Mouse (Mus musculus) retina, postnatal 7 days (tissue): ENCODE data around the gene Srrm1.
A peak's percentile ranks its signal among the peaks of the same experiment; 100 is the strongest.
"Not testable (repeated sequence)": the region's sequence is repeated elsewhere in the genome, so short reads cannot be mapped to it uniquely, and the experiment has no call there.

ENCODE experiments used
- DNase-seq: peaks from one replicate; pipeline ENCODE4 v3.0.0-alpha.2; 2012; ENCODE audit warnings: low read depth, low spot score

Srrm1 gene

GRCm38 (mm10) chr4:135353066-135353793 is at the start of gene Srrm1:
Gene Srrm1, minus strand, starts transcription at chr4:135353321.
- DNase-seq, result peak; percentile 96

DNA sequence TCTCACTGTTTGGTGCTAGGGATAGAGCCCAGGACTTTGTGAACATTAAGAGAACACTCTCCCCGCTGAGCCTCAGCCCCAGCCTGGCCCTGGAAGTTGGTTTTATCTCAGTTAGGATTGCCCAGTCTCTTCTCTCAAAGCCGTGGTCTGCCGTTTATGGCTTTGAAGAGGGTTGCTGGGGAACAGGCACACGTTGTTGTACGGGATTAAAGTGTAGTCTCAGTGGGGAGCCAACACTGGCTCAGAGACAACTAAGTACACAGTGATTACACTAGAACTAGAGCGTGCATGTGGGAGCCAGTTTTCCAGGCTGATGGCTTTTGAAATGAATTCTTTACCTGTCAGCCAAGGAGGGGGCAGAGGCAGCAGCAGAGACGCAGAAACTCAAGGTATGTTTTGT is 48.8 kb upstream of the Srrm1 start:
- no peak for DNase-seq

GRCm38 (mm10) chr4:135397991-135398390 is 44.9 kb upstream of the Srrm1 start, which contains the start of gene Ncmap:
Gene Ncmap, minus strand, starts transcription at chr4:135398227.
- no peak for DNase-seq

DNA sequence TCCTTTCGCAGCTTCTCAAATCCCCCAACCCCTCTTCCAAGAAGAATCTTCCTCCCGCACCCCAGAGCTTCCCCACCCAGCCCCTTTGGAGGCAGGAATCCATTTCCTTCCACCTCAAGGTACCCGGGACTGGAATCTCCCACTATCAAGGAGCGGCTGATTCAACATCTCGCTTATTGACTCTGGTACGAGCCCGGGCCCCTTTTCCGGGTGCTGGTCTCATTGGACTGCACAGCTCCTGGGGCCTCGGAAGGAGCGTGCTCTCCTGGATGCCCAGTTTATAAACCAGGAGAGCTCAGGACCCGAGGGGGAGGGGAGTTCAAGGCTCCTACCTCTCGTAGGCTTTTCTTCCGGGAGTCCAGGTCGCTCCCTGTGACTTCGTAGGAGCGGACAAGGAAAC is 44.4 kb upstream of the Srrm1 start:
- DNase-seq, result no peak

DNA sequence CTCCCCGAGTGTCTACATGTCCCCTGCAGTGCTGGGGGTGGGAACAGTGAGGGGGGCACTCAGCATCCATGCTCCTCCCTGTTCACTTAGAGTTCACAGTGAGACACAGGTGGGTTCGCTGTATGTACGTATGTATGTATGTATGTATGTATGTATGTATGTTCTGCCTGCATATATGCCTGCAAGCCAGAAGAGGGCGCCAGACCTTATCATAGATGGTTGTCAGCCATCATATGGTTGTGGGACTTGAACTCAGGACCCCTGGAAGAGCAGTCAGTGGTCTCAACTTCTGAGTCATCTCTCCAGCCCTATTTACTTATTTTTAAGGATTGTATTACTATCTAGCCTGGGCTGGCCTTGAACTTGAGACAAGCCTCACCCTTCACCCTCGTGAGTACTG is 43.2 kb upstream of the Srrm1 start:
- DNase-seq, result no peak

DNA sequence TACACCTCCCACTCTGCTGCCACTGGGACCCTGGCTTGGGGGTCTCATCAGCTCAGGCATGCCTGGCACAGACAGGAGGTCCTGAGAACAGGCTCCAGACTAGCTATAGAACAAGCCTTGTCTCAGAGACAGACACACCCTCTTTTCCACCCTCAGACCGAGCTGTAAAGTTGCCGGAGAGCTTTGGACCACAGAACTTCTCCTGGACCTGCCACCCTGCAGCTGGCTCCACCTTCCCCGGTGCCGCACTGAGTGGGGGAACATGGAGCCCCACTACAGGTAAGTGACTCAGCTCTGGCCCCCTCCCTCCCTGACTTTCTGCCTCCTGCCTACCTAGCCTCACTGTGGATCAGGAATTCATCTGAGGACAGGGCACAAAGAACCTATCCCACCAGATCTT is 42.3 kb upstream of the Srrm1 start:
- no peak for DNase-seq

GRCm38 (mm10) chr4:135394666-135395065 is 41.5 kb upstream of the Srrm1 start:
- no peak for DNase-seq

GRCm38 (mm10) chr4:135393381-135393780 is 40.3 kb upstream of the Srrm1 start:
- DNase-seq, result no peak

- no peak for DNase-seq
Measured at GRCm38 (mm10) chr4:135392801-135393200, 39.7 kb upstream of the Srrm1 start.

DNA sequence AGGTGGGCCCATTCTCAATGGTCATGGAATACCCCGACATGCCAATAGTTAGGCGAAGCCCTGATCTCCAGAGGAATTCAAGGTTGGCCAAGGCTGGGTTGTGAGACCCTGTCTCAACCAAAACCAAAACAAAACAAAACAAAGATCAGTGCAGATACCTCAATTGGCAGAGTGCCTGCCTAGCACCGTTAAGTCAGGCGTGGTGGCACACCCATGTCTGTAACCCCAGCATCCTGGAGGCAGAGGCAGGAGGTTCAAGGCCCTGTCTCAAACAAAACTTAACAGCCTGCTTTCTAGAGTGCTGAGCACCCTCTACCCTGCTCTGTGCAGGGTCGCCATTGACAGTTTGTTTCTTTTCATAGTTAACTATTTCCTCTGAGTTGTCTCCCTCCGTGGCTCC is 37.9 kb upstream of the Srrm1 start:
- DNase-seq, result no peak

GRCm38 (mm10) chr4:135385614-135386013 is 32.5 kb upstream of the Srrm1 start:
- DNase-seq, result no peak

- DNase-seq, result peak; percentile 65
Measured at GRCm38 (mm10) chr4:135382316-135382715, 29.2 kb upstream of the Srrm1 start.

DNA sequence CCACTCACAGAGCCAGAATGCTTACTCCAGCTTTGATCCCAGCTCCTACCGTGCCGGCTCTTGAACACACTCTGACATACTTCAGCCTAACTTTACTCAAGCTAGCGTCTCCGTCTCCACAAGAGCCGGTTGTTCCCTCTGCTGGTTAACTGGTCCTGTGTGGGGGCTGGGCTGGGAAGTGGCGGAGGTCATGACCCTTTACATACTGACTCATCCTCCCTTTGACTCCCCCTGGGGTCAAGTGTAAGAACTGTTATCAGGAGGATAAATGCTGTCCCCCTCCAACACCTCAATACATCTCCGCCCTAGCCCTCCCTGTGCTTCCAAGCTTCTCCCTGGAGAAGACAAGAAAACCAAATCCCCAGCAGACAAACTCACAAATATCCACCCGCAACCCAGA is 28.2 kb upstream of the Srrm1 start:
- no peak for DNase-seq

DNA sequence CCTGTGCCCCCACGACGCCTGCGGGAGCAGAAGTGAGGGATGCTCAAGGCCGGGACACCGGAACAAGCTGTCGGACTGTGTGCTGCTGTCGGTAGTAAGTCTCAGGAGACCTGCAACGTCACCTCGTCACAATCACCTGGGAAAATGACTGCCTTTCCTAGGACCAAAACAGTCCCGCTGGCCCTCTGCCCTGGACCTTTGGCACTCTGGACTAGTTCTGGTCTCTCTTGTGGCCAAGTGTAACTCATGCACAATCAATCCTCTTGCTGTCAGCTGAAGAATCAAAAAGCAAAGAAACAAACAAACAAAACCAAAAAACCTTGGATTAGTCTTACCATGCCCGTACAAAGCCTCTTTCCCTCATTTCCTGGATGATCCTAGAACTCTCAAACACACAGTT is 24.1 kb upstream of the Srrm1 start:
- no peak for DNase-seq

DNA sequence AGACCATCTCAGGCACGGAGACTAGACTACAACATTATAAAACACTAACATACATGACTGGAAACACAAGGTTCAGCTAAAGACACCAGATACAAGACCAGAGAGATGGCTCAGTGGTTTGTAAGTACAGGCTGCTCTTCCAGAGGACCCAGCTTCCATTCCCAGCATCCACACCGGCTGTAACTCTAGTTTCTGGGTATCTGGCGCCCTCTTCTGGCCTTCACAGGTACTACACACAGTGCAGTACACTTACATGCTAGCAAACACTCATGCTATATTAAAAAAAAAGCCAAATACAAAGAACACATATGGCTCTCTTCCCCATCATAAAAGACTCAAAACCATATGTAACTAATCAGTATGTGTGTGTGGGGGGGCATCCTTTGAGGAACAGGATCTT is 22.3 kb upstream of the Srrm1 start:
- DNase-seq, result no peak

- DNase-seq, result no peak
Measured at GRCm38 (mm10) chr4:135373299-135373698, 20.2 kb upstream of the Srrm1 start.

DNA sequence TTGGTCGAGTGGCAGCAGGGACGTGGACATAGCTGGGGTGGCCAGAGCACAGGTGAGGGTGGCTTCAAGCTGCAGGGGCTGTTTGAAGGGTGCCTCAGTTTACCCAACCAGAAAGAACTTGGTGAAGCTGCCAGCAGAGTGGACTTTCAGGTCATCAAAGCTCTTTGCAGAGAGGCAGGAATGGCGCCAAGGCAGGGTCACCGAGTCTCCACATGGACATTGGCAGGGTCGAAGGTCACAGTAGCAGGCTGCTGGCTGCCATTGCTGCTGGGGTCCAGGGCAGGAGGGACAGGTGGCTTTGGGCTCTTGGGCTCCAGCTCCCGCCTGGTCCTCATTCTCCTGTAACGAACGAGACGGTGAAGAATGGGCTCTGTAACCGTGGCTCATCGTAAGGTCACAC is 17.3 kb upstream of the Srrm1 start:
- DNase-seq, result no peak

- no peak for DNase-seq
Measured at GRCm38 (mm10) chr4:135362828-135363227, 9.7 kb upstream of the Srrm1 start.

- no peak for DNase-seq
Measured at GRCm38 (mm10) chr4:135361722-135362121, 8.6 kb upstream of the Srrm1 start.

DNA sequence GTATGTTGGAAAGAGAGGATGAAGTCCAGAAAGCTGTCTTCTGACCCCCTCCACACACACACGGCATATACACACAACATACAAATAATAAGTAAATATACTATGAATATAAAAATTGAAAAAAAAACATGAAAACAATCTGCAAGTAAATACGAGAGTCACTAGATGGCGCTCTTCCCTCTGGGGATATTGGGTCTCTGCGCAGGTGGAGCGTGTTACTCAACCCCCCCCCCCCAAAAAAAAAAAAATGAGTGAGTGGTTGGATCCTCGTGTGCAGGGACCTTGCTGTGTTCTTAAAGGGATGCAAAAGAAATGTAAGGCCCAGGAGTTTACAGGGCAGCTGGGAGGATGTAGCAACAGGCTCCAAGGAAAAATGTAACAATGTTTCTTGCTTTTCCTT is 5.6 kb upstream of the Srrm1 start:
- DNase-seq, result peak; percentile 58

GRCm38 (mm10) chr4:135357221-135357920 is 4.2 kb upstream of the Srrm1 start:
- DNase-seq, result no peak

DNA sequence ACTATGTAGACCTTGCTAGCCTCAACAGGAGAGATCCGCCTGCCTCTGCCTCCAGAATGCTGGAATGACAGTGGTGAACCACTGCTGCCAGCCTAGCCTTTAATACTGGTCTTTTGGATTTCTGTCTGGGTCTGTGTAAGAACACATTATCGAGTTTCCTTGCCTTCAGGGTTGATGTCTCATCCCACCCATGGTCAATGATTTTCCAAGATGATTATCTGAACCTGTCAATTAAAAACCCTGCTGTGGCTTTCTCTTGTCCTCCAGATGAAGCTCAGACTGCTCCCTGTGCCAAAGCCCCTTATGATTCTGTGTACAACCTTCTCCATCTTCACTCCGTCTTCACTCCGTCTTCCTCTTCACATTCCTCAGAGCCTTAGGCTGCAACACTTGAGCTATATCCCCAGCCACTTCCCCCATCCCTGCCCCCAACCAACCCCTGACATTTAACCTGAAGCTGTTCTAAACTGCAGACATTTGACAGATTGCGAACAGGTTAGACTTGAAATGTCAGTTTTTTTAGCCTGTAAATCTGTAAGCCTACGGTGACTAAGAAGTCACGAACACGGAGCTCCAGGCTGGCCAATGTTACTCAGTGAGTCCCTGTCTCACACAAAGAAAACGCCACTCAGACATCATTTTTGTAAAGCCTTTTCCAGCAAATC is 2.9 kb upstream of the Srrm1 start:
- DNase-seq, result no peak

DNA sequence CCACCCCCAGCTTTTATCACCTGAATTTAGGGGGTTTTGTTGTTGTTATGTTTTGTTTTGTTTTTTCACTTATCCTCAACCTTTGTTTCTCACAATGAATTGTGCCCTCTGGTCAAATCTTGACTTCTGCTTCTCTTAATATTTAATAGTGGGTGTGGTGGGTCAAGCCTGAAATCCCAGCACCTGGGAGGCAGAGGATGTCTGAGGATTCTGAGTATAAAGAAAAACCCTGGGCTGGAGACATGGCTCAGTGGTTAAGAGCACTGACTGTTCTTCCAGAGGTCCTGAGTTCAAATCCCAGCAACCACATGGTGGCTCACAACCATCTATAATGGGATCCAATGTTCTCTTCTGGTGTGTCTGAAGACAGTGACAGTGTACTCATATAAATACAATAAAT is 1.6 kb upstream of the Srrm1 start:
- not testable (repeated sequence) for DNase-seq
